Mouse (Mus musculus): ENCODE measurements at regions not wholly inside any gene's neighbourhood (a gene's known extent, or its start where the extent isn't known, plus 50 kb on each side); places are given as distances from the start of the nearest gene placed in this dataset.

- H3K4me3 ChIP-seq (replicated peaks) = no peak overlapping the region
- no peaks in the 10 kb centered on the region for H3K36me3 ChIP-seq (replicated peaks)
- 89% methylated on average over 4 of the region's 4 CpGs for WGBS
- H3K27me3 ChIP-seq = no peaks in the 10 kb centered on the region
- no peaks in the 10 kb centered on the region for H3K9me3 ChIP-seq
- H3K4me1 ChIP-seq = no peaks in the 10 kb centered on the region
- H3K27ac ChIP-seq = no peak overlapping the region
- ATAC-seq (ENCODE audit: low FRiP score) = no peak
- H3K4me2 ChIP-seq = no peak overlapping the region
- no peak overlapping the region for H3K9ac ChIP-seq
Observed at GRCm38 (mm10) chr7:125102464-125102863, 342.0 kb upstream of the Kdm8 start.

- no peak overlapping the region for H3K4me3 ChIP-seq (replicated peaks)
- H3K4me2 ChIP-seq = no peak overlapping the region
- no peaks in the 10 kb centered on the region for H3K36me3 ChIP-seq (replicated peaks)
- H3K9ac ChIP-seq = no peak overlapping the region
- H3K27me3 ChIP-seq = no peaks in the 10 kb centered on the region
- H3K27ac ChIP-seq = no peak overlapping the region
- ATAC-seq (ENCODE audit: low FRiP score) = no peak
- no peaks in the 10 kb centered on the region for H3K4me1 ChIP-seq
- no peaks in the 10 kb centered on the region for H3K9me3 ChIP-seq
- WGBS = 77% methylated on average over 4 of the region's 4 CpGs
Observed at GRCm38 (mm10) chr7:125104011-125104410, 340.5 kb upstream of the Kdm8 start.

GRCm38 (mm10) chr7:125112820-125113273 lies 331.6 kb upstream of the Kdm8 start:
- Histone ChIP-seq H3K4me3 (replicated peaks) (no peak overlapping the region), H3K4me2 (no peak overlapping the region), H3K9ac (no peak overlapping the region), H3K27ac (peak overlapping the region; percentile 32; the same call in 1 of the 2 replicates), H3K9me3 (no peaks in the 10 kb centered on the region), H3K36me3 (replicated peaks) (no peaks in the 10 kb centered on the region), H3K27me3 (peaks cover 4% of the 10 kb centered on the region), H3K4me1 (no peaks in the 10 kb centered on the region; the same call in 1 of the 2 replicates)
- ATAC-seq (ENCODE audit: low FRiP score) = peak; percentile 80; the same call in 1 of the 2 replicates
- WGBS = 27% methylated on average over 9 of the region's 9 CpGs

GRCm38 (mm10) chr7:125115322-125115996 lies 329.0 kb upstream of the Kdm8 start:
- H3K4me3 ChIP-seq (replicated peaks) = no peak overlapping the region
- no peaks in the 10 kb centered on the region for H3K36me3 ChIP-seq (replicated peaks)
- H3K9ac ChIP-seq = no peak overlapping the region
- H3K27ac ChIP-seq = no peak overlapping the region
- WGBS = 67% methylated on average over 8 of the region's 8 CpGs
- no peak overlapping the region for H3K4me2 ChIP-seq
- ATAC-seq (ENCODE audit: low FRiP score) = no peak
- peaks cover 4% of the 10 kb centered on the region; the same call in 1 of the 2 replicates for H3K27me3 ChIP-seq
- no peaks in the 10 kb centered on the region for H3K9me3 ChIP-seq
- no peaks in the 10 kb centered on the region; the same call in 1 of the 2 replicates for H3K4me1 ChIP-seq

- no peak overlapping the region for H3K4me2 ChIP-seq
Observed at GRCm38 (mm10) chr7:125117173-125117572, 327.3 kb upstream of the Kdm8 start.

GRCm38 (mm10) chr7:125129187-125129586 lies 315.3 kb upstream of the Kdm8 start:
- Histone ChIP-seq H3K4me1 (no peaks in the 10 kb centered on the region), H3K36me3 (replicated peaks) (no peaks in the 10 kb centered on the region), H3K4me3 (replicated peaks) (no peak overlapping the region), H3K27me3 (no peaks in the 10 kb centered on the region), H3K9me3 (no peaks in the 10 kb centered on the region), H3K9ac (no peak overlapping the region), H3K4me2 (no peak overlapping the region), H3K27ac (no peak overlapping the region)
- no peak for ATAC-seq (ENCODE audit: low FRiP score)
- WGBS = 88% methylated on average over 1 of the region's 1 CpGs

More at GRCm38 (mm10) chr7:125117173-125117572, 327.3 kb upstream of the Kdm8 start:
- no peaks in the 10 kb centered on the region for H3K27me3 ChIP-seq
- H3K36me3 ChIP-seq (replicated peaks) = no peaks in the 10 kb centered on the region
- no peaks in the 10 kb centered on the region for H3K9me3 ChIP-seq
- no peak overlapping the region for H3K9ac ChIP-seq
- no peak for ATAC-seq (ENCODE audit: low FRiP score)
- no peaks in the 10 kb centered on the region; the same call in 1 of the 2 replicates for H3K4me1 ChIP-seq
- WGBS = 87% methylated on average over 8 of the region's 8 CpGs
- H3K27ac ChIP-seq = no peak overlapping the region
- H3K4me3 ChIP-seq (replicated peaks) = no peak overlapping the region

- no peaks in the 10 kb centered on the region for H3K4me1 ChIP-seq
- WGBS = 59% methylated on average over 1 of the region's 1 CpGs
- H3K27ac ChIP-seq = no peak overlapping the region
- no peak overlapping the region for H3K4me2 ChIP-seq
- ATAC-seq (ENCODE audit: low FRiP score) = no peak
- no peaks in the 10 kb centered on the region for H3K36me3 ChIP-seq (replicated peaks)
- H3K4me3 ChIP-seq (replicated peaks) = no peak overlapping the region
- no peaks in the 10 kb centered on the region for H3K9me3 ChIP-seq
- H3K9ac ChIP-seq = no peak overlapping the region
- H3K27me3 ChIP-seq = no peaks in the 10 kb centered on the region
Observed at GRCm38 (mm10) chr7:125131968-125132367, 312.5 kb upstream of the Kdm8 start.

- no peaks in the 10 kb centered on the region for H3K4me1 ChIP-seq
- H3K27me3 ChIP-seq = no peaks in the 10 kb centered on the region
- no peak overlapping the region for H3K27ac ChIP-seq
- no peaks in the 10 kb centered on the region for H3K36me3 ChIP-seq (replicated peaks)
- no peak for ATAC-seq (ENCODE audit: low FRiP score)
- no peaks in the 10 kb centered on the region for H3K9me3 ChIP-seq
- H3K4me3 ChIP-seq (replicated peaks) = no peak overlapping the region
- H3K4me2 ChIP-seq = no peak overlapping the region
- H3K9ac ChIP-seq = no peak overlapping the region
- 88% methylated on average over 3 of the region's 3 CpGs for WGBS
Observed at GRCm38 (mm10) chr7:125138607-125139006, 305.9 kb upstream of the Kdm8 start.

- no peaks in the 10 kb centered on the region for H3K27me3 ChIP-seq
- no peaks in the 10 kb centered on the region for H3K36me3 ChIP-seq (replicated peaks)
- H3K9me3 ChIP-seq = no peaks in the 10 kb centered on the region
- 95% methylated on average over 2 of the region's 2 CpGs for WGBS
- no peak overlapping the region for H3K4me2 ChIP-seq
- H3K4me1 ChIP-seq = no peaks in the 10 kb centered on the region
- ATAC-seq (ENCODE audit: low FRiP score) = no peak
- no peak overlapping the region for H3K9ac ChIP-seq
- H3K4me3 ChIP-seq (replicated peaks) = no peak overlapping the region
- no peak overlapping the region for H3K27ac ChIP-seq
Observed at GRCm38 (mm10) chr7:125139196-125139595, 305.3 kb upstream of the Kdm8 start.

GRCm38 (mm10) chr7:125140854-125141253 lies 303.6 kb upstream of the Kdm8 start:
- WGBS = 69% methylated on average over 3 of the region's 3 CpGs

GRCm38 (mm10) chr7:125141864-125142263 lies 302.6 kb upstream of the Kdm8 start:
- Histone ChIP-seq H3K4me3 (replicated peaks) (no peak overlapping the region), H3K9ac (no peak overlapping the region), H3K4me1 (0 out of 2 replicates have a peak, but pooled peaks cover 2% of the 10 kb centered on the region), H3K36me3 (replicated peaks) (no peaks in the 10 kb centered on the region), H3K9me3 (no peaks in the 10 kb centered on the region), H3K4me2 (no peak overlapping the region), H3K27me3 (no peaks in the 10 kb centered on the region), H3K27ac (no peak overlapping the region)
- ATAC-seq (ENCODE audit: low FRiP score) = no peak
- 81% methylated on average over 1 of the region's 1 CpGs for WGBS

More at GRCm38 (mm10) chr7:125140854-125141253, 303.6 kb upstream of the Kdm8 start:
- Histone ChIP-seq H3K4me1 (no peaks in the 10 kb centered on the region), H3K9ac (no peak overlapping the region), H3K9me3 (no peaks in the 10 kb centered on the region), H3K27me3 (no peaks in the 10 kb centered on the region), H3K36me3 (replicated peaks) (no peaks in the 10 kb centered on the region), H3K27ac (no peak overlapping the region), H3K4me2 (no peak overlapping the region), H3K4me3 (replicated peaks) (no peak overlapping the region)
- no peak for ATAC-seq (ENCODE audit: low FRiP score)

GRCm38 (mm10) chr7:125146025-125146424 lies 298.5 kb upstream of the Kdm8 start:
- H3K36me3 ChIP-seq (replicated peaks) = no peaks in the 10 kb centered on the region
- 80% methylated on average over 9 of the region's 9 CpGs for WGBS
- no peaks in the 10 kb centered on the region for H3K27me3 ChIP-seq
- no peaks in the 10 kb centered on the region for H3K9me3 ChIP-seq
- ATAC-seq (ENCODE audit: low FRiP score) = no peak
- no peak overlapping the region for H3K9ac ChIP-seq
- H3K27ac ChIP-seq = no peak overlapping the region
- H3K4me3 ChIP-seq (replicated peaks) = no peak overlapping the region
- H3K4me2 ChIP-seq = no peak overlapping the region
- 0 out of 2 replicates have a peak, but pooled peaks cover 2% of the 10 kb centered on the region for H3K4me1 ChIP-seq

- Histone ChIP-seq H3K4me1 (0 out of 2 replicates have a peak, but pooled peaks cover 2% of the 10 kb centered on the region), H3K4me3 (replicated peaks) (no peak overlapping the region), H3K36me3 (replicated peaks) (no peaks in the 10 kb centered on the region), H3K27ac (no peak overlapping the region), H3K9me3 (no peaks in the 10 kb centered on the region), H3K4me2 (no peak overlapping the region), H3K9ac (no peak overlapping the region), H3K27me3 (no peaks in the 10 kb centered on the region)
- ATAC-seq (ENCODE audit: low FRiP score) = no peak
- 94% methylated on average over 2 of the region's 2 CpGs for WGBS
Observed at GRCm38 (mm10) chr7:125149151-125149550, 295.3 kb upstream of the Kdm8 start.

All from forebrain, embryonic 12.5 days (tissue).